Mouse (Mus musculus) erythroblast, embryonic 14.5 days (primary cell): ENCODE data around the gene Prrc2c.

ENCODE experiments used
- GATA1 ChIP-seq: IDR thresholded peaks from 2 replicates; pipeline ENCODE4 v1.6.1; 2012; ENCODE audit warnings: low read length, inconsistent platforms, mixed read lengths
- TAL1 ChIP-seq: IDR thresholded peaks from 3 replicates; pipeline ENCODE4 v1.6.1; 2012; ENCODE audit warnings: low read length, inconsistent platforms, mixed read lengths

- TF ChIP-seq GATA1 (no peak), TAL1 (no peak)
Measured at GRCm38 (mm10) chr1:162693721-162694120, 46.6 kb downstream of the Prrc2c start.
